Mouse (Mus musculus): ENCODE results near the gene Vmn2r103.

Gene Vmn2r103

GRCm38 (mm10) chr17:19773063-19773462 lies at the start of gene Vmn2r103:
Gene Vmn2r103, plus strand, starts transcription at chr17:19773363.
- no peak for DNase-seq (ENCODE audit: low read depth, low spot score)

- DNase-seq (ENCODE audit: low read depth, low spot score): no peak
These were observed 5.8 kb downstream of the Vmn2r103 start for GRCm38 (mm10) chr17:19778994-19779393.

GRCm38 (mm10) chr17:19789248-19789647 lies 16.1 kb downstream of the Vmn2r103 start:
- no peak for DNase-seq (ENCODE audit: low read depth, low spot score)
